Mouse (Mus musculus): ENCODE measurements around the gene Gna14.

The Gna14 gene

DNA sequence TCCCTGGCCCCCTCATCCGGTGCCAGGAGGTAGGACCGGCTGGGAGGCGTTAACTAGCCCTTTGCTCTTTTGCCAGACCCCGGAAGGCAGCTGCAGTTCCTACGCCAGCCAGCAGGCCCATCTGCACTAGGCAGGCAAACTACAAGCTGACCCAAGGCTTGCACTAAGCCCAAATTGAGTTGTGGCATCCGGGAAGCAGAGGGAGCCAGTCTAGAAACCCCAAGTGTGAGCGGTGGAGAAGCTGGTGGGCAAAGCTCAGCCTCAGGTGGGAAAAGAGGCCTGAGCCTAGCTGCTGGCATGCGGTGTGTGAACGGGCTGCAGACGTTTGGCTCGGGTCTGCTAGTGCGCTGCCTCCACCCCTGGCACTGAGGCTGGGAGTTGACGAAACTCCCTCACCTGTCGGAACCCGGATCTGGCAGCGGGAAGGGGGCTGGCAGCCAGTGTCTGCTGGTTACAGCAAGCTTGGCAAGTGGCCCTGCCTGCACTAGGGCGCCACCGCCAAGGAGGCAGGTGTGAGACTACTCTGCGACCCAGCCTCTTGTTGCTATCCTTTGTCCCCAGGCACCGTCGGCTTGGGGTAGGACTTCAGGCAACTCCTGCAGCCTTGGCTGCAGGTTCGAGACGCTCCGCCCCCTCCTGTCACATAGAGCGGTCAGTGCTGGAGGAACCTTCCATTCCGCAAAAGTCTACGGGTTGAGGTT lies at the start of gene Gna14:
TSS of gene Gna14 (plus strand) at position 232 of the 701 bp plus-strand sequence.
- peak; percentile 69 for DNase-seq

DNA sequence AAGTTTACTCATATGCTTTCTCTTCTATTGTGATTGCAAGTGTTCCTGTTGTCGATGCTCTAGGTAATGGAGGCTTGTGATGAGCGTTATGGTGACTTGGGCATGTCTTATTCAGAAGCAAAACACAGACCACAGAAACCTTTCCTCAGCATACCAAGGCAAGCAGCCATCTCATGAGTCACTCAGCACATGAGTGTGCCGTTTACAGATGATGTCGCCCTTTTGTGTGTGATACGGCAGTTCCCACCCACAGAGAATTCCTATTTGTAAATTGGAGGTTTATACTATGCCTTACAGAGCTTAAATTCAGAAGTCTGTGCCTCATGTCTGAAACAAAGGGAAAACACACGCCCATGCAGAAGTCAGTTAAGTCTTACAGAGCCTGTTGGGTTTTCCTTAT lies 49.0 kb upstream of the Gna14 start:
- DNase-seq: no peak

DNA sequence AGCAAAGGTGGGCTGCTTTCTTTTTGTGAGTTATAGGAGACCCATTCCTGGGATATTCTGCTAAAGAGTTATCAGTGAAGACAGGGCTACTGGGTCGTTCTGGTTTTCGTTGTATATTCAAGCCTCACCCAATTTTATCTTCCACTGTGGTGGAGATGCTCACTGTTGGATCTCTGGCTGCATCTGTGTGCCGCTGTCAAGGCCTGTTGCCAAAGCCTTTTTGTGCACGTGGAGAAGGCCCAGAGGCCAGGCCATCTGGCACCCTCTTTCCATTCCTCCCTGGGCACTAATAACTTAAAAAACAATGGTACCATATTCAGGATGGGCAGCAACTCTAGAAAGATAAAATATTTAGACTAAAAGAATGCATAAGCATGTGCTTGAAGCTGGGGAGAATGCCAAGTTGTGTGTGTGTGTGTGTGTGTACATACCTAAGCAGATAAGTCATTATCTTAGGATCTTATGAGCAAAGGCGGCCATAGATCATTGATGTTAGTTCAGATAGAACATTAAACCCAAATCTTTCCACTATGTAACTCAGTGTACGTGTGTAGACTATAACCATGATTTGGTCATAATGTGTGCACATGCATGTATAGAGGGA lies 45.3 kb upstream of the Gna14 start:
- DNase-seq: no peak

DNA sequence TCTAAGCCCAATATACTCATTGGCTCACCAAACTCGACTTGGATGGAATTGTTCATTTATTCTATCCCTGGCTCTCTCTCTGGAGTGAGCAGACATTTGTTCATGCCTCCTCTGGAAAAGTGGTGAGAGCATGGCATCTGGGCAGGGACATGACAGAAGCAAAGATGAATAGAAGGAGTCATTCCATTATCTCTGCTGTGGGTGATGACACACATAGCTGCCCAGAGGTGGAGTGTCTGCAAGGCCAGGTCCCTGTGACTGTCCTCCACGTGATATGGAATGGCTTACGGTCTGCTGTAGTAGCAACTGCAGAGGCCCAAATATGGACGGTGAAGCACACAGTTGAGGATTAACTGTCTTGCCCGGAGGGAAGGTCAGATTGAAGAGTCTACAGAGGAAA lies 41.2 kb upstream of the Gna14 start:
- no peak for DNase-seq

DNA sequence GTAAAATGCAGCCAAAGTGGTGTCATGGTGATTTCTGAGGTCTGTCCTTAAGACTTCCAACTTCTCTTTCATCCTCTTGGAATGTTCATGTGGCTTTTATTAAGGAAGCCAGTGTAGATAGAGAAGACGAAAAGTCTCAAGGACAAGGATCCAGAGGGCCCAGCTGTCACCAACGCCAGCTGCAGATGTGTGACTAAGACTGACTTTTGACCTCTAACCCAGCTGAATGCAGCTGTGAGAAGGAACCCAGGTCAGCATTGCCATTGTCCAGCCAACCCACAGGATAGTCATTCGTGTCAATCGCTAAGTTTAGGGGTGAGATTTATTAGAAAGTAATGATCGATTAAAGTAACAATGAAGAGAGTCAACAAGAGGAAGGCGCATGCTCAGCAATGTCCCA lies 32.5 kb upstream of the Gna14 start:
- no peak for DNase-seq

DNA sequence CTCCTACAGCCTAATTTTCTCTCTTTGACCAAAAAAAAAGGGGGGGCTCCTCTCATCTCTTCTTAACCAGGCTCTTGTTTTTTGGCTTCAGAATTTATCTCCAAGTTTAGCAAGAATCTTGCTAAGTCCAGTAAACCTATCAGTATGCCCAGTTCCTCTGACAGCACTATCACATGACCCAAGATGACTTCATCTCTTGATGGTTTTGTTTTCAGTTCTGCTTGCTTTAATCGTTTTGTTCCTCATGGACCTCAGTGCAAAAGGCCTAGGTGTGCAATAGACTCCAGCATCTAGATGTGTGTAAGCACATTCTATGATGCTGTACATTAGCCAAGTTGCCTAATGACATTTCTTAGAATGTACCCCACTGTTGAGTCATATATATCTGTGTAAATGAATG lies 27.8 kb upstream of the Gna14 start:
- DNase-seq: no peak

DNA sequence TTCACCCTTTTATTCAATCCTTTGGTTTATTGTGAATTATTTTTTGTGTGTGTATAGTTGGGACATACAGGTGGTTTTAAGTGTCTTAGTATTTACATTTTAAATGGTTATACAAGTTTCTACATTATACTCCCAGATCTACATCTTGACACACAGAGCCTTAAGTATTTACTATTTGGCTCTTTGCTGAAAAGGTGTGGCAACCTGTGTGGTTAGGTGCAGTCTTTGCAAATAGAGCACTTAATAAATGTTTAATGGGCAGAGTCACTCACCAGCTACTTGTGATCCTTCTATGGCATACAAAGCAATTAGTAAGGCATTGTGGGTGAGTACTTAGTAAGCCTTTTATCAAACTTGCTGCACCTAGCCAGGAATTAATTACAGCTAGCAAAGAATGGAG lies 24.3 kb upstream of the Gna14 start:
- DNase-seq: no peak

DNA sequence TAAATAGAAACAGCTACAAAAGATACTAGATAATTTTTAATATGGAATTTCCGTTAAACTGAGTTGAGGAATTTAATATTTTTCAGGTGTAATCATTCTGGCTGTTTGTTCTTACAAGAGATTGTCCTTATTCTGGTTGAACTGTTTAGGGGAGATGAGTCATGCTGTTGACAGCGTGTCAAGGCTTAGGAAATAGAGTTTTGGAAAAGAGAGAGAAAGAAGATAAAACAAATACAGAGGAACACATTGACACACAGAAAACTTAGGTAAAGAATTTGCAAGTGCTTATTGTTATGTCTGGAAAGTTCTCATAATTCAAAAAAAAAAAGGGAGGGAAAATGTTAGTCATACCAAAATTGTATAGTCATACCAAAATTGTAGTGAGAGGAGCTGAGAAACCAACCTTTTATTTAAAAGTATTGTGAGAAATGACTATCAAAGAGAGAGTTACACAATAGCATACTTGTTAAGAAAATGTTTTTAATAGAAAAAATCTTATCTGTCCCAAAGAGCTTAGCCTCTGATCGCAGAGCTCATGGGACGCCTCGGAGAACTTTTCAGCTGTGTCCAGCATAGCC lies 17.4 kb upstream of the Gna14 start:
- no peak for DNase-seq

DNA sequence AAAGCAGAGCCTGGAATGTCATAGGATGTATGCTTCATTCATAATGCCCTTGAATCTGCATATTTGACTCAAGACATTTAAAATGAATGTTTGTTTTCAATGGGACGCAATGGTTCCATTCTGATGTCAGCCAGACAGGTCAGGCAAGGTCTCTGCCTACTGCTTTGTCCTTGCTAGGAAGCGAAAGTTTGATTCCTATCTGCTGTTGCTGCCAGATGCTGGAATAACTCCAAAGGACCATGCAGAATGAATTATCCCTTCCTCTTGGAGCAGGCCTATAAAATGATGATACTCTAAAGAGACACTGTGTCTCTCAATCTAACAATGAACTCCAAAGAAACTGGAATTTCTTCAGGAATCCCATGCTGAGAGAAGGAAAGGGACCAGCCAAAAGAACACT lies 10.0 kb upstream of the Gna14 start:
- DNase-seq: no peak

DNA sequence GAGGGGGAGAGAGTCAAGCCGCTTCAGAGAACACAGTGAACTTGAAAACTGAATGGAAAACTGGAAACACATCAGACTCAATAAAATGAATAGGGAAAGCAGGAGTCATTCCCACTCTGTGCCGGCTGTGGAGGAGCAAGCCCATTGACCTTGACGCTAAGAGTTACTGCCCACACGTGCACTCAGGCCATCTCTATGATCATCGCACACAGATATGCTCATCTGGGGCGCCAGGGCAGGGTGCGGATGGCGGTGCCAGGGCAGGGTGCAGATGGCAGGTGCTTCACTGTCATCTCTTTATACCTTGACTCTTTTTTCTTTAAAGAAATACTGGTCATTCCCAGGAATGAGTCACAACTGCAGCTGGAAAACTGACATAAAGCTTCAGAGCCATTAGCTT lies 4.2 kb upstream of the Gna14 start:
- no peak for DNase-seq

DNA sequence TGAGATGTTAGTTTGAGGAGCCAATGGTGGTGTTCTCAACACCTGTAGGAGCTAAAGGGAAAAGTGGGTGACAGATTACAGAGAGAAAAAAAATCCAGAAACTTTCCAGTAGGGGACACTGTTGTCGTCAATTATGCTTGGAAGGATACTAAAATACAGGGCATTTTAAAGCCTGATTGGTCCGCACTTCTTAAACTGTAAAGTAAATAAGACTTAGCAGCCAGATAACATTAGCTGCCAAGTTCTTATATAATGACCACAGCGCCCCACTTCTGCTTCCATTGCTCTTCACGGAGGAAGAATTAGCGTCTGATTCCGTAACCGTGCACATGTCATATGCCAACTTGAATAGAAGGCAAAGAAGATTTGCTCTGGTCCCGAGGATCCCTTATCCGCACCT lies 683 bp upstream of the Gna14 start:
- no peak for DNase-seq

DNA sequence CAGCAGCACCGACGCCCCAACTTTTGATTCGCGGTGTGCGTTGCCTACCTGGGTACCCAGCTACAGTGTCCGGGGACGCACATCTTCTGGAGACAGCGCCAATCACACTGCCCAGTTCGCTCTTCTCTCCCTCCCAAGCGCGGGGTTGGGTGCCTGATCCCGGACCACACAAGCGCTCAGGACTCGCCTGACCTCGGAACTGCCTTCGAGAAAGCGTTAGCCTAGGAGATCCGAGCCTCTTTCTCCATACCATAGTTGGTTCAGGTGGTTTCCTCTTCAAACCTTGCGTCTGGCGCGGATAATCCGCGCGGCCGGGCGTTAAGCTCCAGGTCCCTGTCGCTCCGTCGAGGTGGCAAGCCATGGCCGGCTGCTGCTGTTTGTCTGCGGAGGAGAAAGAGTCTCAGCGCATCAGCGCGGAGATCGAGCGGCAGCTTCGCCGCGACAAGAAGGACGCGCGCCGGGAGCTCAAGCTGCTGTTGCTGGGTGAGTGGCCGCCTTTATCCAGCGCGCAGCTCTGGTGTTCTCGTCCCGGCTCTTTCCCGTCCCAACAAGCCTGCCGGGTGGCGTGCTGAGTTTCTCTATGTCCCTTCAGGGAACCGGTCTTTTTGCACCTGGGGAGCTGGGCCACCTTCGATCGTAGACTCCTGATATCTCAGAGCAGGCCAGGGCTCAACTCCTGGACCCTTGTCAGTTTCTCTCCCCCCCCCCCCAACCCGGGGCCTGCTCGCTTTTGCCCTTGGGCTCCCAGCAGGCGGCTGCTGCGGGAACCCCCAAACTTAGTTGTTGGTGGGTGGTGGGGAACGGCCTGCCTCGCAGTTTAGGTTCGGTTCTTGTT lies 990 bp downstream of the Gna14 start:
- DNase-seq: peak; percentile 12

DNA sequence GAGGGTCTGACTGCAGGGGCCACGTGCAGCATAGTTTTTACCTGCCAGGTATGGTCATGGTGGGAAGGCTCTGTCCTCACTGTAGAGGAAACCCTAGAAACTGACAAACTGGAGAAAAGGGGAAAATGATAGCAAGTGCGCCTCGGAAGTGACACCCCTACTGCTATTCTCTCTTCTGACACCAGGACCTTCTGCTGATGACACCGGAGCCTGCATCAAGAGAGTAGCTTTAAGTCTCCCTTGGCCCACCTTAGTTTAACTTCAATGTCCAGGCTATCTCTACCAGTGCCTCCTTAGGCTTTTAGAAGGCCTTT lies 1.6 kb downstream of the Gna14 start:
- DNase-seq: no peak

DNA sequence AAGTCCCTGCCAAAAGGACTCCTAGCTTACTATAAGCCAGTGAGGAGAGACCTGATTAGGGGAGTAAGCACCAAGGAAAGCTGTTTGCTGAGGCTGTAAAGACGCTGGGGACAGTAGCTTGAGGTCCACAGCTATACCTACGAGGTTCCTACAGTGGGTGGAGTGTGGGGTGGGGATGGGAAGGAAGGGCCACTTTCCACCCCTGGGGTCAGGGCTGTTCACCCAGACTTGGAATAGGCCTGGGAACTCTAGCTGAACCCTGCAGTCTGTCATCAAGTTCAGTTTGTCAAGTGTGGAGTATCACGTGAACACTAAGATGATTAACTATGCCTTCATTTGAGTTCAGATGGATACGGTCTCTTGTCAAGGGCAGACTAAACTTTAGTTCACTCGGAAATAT lies 2.3 kb downstream of the Gna14 start:
- DNase-seq: no peak

DNA sequence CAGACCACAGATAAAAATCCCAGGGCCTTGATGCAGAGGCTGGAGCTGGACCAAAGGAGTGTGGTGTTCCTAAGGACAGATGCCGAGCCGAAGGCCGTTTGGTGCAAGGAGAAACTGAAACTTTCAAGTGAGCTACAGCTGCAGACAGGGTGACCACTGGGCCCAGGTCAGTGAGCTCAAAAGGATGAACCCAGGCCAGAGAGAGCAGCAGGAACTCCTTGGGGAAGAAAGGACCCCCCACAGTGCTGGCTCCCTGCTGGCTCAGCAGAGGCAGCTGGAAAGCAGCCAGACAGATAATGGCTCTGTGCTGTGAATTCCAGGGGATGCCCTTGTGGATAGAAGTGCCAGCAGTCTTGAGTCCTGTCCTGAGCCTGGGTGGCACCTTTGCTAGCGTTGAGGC lies 3.7 kb downstream of the Gna14 start:
- no peak for DNase-seq

DNA sequence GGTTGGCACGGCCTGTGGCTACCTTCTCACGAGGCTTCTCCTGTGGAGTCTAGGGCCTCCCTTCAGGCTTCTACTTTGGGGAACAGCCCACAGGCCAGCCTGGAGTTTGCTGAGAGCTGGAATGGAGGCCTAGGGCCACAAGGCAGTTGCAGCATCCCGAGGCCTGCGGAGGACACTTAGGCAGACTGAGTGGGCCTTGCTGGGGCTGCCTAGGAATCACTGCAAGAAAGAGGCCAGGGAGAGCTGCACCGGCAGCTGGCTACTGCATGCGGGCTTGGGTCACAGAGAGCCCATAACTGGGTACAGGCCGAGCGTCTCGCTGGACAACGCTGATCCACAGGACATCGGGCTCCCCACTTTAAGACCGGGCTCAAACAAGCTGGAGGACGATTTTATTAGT lies 4.3 kb downstream of the Gna14 start:
- DNase-seq: no peak

DNA sequence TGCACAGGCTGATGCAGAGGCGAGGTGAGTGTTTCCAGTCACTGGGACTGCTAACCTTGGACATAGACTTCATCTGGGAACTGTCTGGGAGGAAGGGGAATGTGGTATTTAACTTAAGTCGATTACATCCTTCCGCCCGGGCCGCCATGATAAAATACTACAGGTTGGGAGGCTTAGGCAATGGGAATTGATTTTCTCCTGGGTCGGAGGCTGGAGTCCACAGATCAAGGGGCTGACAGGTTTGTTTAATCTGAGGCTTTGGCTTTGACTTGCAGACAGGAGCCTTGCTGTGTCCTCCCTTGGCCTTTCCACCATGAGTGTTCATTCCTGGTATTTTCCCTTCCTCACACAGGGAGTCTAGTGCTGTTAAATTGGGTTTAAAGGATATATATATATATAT lies 5.8 kb downstream of the Gna14 start:
- DNase-seq: no peak

DNA sequence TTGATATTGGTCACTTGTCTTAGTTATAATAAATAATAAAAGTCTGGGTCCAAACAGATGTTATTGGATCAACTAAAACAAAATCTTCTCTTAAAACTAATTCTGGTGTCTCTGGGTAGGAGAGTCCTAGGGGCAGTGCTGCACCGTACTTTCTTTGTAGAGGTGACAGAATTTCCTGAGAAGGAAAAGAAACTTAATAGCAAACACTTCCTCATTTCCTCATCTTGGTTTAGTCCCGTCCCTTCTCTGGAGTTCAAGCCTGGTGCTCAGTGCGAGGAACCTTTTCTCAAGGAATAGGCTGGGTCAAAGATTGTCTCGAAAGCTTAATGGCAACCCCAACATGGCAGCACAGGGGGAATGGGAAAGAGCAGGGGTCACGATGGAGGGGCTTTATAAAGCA lies 7.8 kb downstream of the Gna14 start:
- DNase-seq: no peak

DNA sequence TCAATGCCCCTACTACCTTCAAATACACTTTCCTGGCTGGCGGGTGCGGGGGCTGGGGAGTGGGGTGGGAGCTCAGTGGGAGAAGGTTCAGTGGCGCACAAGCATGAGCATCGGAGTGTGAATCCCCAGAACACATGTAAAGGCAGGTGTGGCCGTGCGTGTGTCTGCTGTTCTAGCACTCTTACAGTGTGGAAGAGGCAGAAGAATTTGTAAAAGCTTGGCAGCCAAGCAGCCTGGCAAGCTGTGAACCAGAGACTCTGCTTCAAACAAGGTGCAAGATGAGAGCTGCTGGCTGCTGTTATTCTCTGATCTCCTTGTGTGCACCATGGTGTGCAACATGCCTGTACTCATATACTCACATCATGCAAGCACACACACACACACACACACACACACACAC lies 11.1 kb downstream of the Gna14 start:
- DNase-seq: no peak

DNA sequence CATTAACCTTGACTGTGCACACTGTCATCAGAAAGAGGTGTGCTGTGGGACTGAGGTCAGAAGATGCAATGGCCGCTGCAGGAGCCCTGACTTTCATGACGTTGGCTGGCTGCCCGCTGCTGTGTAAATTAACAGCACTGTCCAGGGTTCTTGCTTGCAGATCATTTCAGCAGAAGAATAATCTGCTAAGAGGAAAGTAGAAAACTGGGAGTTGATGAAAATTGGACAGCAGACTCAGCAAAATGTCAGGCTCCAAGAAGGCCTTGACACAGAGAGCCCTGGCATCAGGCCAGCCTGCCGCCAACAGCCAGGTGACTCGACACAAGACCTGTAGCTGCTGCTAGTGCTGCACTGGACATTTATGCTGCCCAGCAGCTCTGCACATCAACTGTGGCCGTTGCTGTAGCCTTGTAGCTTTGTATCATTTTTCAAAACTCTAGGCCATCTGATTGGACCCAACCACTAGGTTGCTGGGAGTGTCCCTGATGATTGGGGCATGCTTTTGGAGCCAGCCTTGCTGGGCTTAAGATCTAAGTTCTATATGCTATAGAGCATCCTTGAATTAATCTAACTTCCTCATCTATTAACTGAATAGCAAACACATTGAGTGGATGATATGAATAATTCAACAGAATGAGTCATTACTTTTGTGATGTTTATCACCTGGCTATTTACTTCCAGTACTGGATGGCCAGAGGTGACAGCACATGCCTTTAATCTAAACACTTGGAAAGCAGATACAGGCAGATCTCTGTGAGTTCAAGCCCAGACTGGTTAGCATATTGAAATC lies 12.5 kb downstream of the Gna14 start:
- no peak for DNase-seq

DNA sequence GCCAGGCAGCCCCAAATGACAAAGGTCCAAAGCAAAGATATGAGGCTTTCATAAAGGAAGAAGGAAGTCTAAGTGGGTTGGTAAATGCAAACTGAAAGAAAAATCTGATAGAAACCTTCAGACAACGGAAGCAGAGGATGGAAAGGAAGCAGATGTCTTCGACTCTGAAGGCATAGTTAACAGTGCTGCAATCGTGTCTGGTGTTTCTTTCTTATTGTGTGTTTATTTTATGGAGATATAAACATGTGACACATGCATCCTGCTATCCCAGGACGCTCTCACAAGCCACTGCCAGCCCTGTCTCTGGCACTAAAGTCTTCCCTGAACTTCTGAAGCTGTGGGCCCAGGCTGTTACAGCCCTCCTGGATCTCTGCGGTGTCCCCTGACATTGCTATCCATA lies 13.2 kb downstream of the Gna14 start:
- peak; percentile 13 for DNase-seq

DNA sequence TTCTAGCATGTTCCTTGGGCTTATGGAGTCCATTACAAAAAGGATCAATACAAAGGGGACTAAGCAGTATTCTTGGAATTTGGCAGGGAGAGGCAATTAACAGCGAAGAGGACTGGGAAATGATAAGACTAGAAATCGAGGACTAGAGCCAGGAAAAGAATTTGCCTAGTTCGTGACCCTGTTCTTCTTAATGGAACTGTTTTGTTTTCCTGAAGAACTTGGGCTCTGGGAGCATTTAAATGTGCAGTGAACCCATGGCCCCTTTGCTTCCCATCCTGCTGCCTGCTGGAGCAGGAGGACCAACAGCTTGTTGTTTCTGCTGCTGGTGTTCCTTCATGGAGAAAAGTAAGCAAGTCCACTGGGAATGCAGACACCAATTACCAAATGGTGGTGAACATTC lies 15.3 kb downstream of the Gna14 start:
- DNase-seq: no peak

DNA sequence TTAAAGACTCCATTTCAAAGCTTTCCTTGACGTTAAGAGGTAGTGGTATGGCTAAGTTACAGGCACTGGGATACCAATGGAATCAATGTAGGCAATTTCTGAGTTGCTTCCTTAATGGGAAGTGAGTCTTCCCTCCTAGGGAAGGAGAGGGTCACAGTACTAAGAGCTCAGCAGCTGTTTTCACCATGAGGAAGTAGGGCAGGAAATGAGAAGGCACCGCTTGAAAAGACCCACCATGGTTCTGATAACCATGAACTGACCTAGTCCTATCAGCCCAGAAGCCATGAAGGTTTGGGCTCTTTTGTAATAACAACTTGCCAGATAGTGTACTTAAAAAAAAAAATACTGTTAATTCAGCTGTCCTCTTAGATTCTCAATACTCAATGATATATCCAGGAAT lies 20.6 kb downstream of the Gna14 start:
- DNase-seq: no peak
